Mouse (Mus musculus) midbrain, embryonic 12.5 days (tissue): ENCODE results near the gene 1700122O11Rik. TPM values are rescaled to one million over a fixed set of nuclear protein-coding genes. Genes with fewer than 3 reads are reported as not detected.

ENCODE experiments used
- ATAC-seq: fragments of 200-750 bp; cut with Nextera tagmentation; 2 replicates; pipeline ENCODE4 v1.8.0; 2017; ENCODE audit warnings: low read depth, moderate TSS enrichment, moderate library complexity; ENCODE audit not compliant: low FRiP score
- H3K27ac ChIP-seq: fragments of 300-500 bp; sonication (generic); replicated peaks from 2 replicates; pipeline ENCODE4 v1.5.1; 2016; ENCODE audit warnings: mild to moderate bottlenecking
- H3K27me3 ChIP-seq: fragments of 300-500 bp; sonication (generic); 2 replicates; pipeline ENCODE4 v1.6.1; 2016; ENCODE audit warnings: mild to moderate bottlenecking
- H3K36me3 ChIP-seq: fragments of 300-500 bp; sonication (generic); 2 replicates; pipeline ENCODE4 v1.6.1; 2016
- H3K4me1 ChIP-seq: fragments of 300-500 bp; sonication (generic); 2 replicates; pipeline ENCODE4 v1.6.1; 2016
- H3K4me2 ChIP-seq: fragments of 300-500 bp; sonication (generic); replicated peaks from 2 replicates; pipeline ENCODE4 v1.6.1; 2016; ENCODE audit warnings: mild to moderate bottlenecking, moderate library complexity
- H3K4me3 ChIP-seq: fragments of 300-500 bp; sonication (generic); 2 replicates; pipeline ENCODE4 v1.5.1; 2016; ENCODE audit warnings: mild to moderate bottlenecking
- H3K9ac ChIP-seq: fragments of 300-500 bp; sonication (generic); replicated peaks from 2 replicates; pipeline ENCODE4 v1.6.1; 2016; ENCODE audit warnings: mild to moderate bottlenecking, moderate library complexity
- H3K9me3 ChIP-seq: fragments of 300-500 bp; sonication (generic); 2 replicates; pipeline ENCODE4 v1.6.1; 2016; ENCODE audit warnings: mild to moderate bottlenecking
- WGBS: fragments of 180-500 bp; shearing (Covaris S2); methylation state at CpG from one replicate; pipeline ENCODE4 v1.1.7; 2016; 5-methylcytosine and 5-hydroxymethylcytosine counted together
- polyA plus RNA-seq: library from polyadenylated mRNA; unstranded; fragments of >200 nt; fragmentation: Nextera tagmentation; extraction: Ambion mirVana; gene quantifications from 2 replicates; pipeline ENCODE4 v1.2.1, GENCODE M21; 2016

The 1700122O11Rik gene
- polyA plus RNA-seq, result not detected in 2 replicates

DNA sequence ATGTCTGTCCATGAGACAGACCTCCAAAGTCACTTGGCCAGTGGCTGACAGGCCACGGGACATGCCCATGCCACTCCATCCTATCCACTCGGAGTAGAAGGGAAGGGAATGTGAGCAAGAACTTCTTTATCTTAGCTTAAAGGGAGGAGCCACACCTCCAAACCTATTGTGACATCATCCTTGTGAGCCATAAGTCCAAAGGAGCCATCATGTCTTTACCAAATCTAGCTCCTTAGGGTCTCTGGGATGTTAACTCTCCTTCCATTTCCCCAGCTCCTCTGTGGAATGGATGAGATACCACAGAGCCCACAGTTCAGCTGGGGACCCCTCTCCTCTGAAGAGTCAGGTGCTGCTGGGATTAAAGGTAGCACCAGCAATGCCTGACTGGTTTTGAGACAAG lies at the start of gene 1700122O11Rik:
Gene 1700122O11Rik, minus strand, starts transcription at position 101 of the 400 bp plus-strand sequence.
- no peak within 1 kb of the TSS for H3K9ac ChIP-seq
- no peaks in the 10 kb centered on the region for H3K9me3 ChIP-seq
- no peak within 1 kb of the TSS for H3K27ac ChIP-seq
- ATAC-seq, result no peak
- H3K4me2 ChIP-seq, result no peak within 1 kb of the TSS
- H3K27me3 ChIP-seq, result peaks cover 35% of the 10 kb centered on the region
- H3K4me3 ChIP-seq, result no peak within 1 kb of the TSS
- WGBS, result 88% methylated on average over 2 of the region's 2 CpGs
- no peaks in the 10 kb centered on the region for H3K36me3 ChIP-seq
- H3K4me1 ChIP-seq, result peaks cover 22% of the 10 kb centered on the region

DNA sequence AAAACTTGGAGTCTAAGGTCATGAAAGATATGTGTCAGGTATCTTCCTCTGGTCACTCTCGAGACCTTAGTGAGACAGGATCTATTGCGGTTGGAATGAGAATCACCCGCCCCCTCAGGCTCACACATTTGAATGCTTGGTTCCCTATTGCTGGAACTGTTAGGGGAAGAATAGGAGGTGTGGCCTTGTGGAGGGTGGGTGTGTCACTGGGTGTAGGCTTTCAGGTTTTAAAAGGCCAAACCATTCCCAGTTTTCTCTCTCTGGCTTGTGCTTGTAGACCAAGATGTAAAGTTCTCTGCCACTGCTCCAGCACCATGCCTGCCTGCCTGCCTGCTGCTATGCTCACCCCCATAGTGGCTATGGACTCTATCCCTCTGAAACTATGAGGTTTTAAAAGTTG lies 42.5 kb upstream of the 1700122O11Rik start:
- no peaks in the 10 kb centered on the region for H3K27me3 ChIP-seq
- H3K9ac ChIP-seq, result no peak overlapping the region
- no peak overlapping the region for H3K4me3 ChIP-seq
- WGBS, result 59% methylated on average over 3 of the region's 3 CpGs
- no peak for ATAC-seq
- no peaks in the 10 kb centered on the region for H3K9me3 ChIP-seq
- no peak overlapping the region for H3K27ac ChIP-seq
- no peaks in the 10 kb centered on the region for H3K4me1 ChIP-seq
- H3K36me3 ChIP-seq, result no peaks in the 10 kb centered on the region
- no peak overlapping the region for H3K4me2 ChIP-seq

DNA sequence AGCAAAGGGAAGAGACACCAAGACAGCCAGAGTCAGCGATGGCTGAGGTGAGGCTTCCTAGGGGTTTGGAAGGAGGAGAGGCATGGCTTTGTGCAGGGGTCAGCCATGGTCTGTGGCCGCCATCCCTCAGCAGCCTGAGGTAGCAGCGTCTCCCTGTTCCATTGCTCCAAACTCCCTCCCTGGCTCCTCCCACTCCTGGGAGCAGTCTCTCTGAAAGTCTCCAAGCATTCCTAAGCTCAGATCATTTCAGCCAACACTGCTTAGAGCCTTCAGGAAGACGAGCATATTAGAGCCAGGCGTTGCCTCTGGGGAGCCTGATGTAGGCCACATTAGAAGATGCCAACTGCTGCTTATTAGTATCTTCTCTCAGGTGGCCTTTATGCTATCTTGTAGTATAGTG lies 29.6 kb upstream of the 1700122O11Rik start:
- 25% methylated on average over 5 of the region's 5 CpGs for WGBS
- no peak for ATAC-seq
- Histone ChIP-seq H3K36me3 (no peaks in the 10 kb centered on the region), H3K4me3 (no peak overlapping the region), H3K4me2 (no peak overlapping the region), H3K9me3 (no peaks in the 10 kb centered on the region), H3K9ac (no peak overlapping the region), H3K4me1 (peaks cover 20% of the 10 kb centered on the region), H3K27ac (no peak overlapping the region), H3K27me3 (peaks cover 9% of the 10 kb centered on the region)

DNA sequence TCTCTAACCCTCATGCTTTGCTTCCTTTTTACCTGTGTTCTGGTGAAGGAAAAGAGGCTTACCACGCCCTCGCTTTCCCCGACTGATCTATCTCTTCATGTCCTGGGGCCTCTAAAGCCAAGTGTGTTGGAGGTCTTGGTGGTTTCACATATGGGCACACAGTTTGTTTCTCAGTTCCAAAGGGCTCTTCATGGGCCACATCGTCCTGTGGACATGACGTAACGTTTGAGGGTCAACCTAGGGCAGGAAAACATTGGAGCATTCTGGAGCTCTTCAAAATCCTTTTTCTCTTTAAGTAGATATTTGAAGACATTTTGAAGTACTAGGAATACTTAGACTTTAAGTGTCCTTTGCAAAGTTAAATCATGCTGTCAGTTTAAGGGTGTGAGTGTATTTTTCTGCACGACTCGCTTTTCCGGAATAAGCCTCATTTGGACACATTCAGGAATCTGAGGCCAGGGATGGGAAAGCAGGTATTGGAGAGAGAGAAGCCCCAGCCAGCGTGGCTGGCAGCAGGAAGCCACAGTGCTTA lies 29.1 kb upstream of the 1700122O11Rik start:
- H3K27me3 ChIP-seq, result peaks cover 9% of the 10 kb centered on the region
- H3K4me3 ChIP-seq, result no peak overlapping the region
- H3K9me3 ChIP-seq, result no peaks in the 10 kb centered on the region
- no peaks in the 10 kb centered on the region for H3K36me3 ChIP-seq
- no peak overlapping the region for H3K9ac ChIP-seq
- 68% methylated on average over 10 of the region's 10 CpGs for WGBS
- H3K27ac ChIP-seq, result no peak overlapping the region
- H3K4me2 ChIP-seq, result no peak overlapping the region
- ATAC-seq, result no peak
- H3K4me1 ChIP-seq, result peaks cover 20% of the 10 kb centered on the region

DNA sequence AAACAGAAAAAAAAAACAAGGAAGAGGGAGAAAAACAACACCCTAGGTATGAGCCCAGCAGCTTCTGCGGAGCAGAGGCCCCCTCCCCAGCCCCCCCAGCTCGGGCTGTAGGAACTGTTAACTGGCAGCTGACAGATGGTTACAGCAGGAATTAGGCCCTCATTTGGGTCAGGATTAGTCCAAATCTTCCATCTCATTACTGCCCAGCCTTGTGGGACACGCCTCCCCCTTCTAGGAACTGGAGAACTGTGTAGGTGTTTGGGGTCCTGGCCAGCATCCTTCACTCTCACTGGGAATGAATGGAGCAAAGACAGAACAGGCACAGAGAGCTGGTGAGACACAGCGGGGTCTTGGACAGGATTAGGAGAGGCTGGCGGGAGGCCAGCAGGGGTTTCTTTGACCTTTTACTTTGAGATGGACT lies 27.0 kb upstream of the 1700122O11Rik start:
- 5% methylated on average over 5 of the region's 5 CpGs for WGBS
- H3K9ac ChIP-seq, result no peak overlapping the region
- H3K9me3 ChIP-seq, result no peaks in the 10 kb centered on the region
- peaks cover 20% of the 10 kb centered on the region for H3K4me1 ChIP-seq
- no peak overlapping the region for H3K4me2 ChIP-seq
- no peak overlapping the region for H3K4me3 ChIP-seq
- ATAC-seq, result 0 out of 2 replicates have a peak, but pooled peaks have one; percentile 30
- no peaks in the 10 kb centered on the region for H3K36me3 ChIP-seq
- no peak overlapping the region for H3K27ac ChIP-seq
- peaks cover 9% of the 10 kb centered on the region for H3K27me3 ChIP-seq

DNA sequence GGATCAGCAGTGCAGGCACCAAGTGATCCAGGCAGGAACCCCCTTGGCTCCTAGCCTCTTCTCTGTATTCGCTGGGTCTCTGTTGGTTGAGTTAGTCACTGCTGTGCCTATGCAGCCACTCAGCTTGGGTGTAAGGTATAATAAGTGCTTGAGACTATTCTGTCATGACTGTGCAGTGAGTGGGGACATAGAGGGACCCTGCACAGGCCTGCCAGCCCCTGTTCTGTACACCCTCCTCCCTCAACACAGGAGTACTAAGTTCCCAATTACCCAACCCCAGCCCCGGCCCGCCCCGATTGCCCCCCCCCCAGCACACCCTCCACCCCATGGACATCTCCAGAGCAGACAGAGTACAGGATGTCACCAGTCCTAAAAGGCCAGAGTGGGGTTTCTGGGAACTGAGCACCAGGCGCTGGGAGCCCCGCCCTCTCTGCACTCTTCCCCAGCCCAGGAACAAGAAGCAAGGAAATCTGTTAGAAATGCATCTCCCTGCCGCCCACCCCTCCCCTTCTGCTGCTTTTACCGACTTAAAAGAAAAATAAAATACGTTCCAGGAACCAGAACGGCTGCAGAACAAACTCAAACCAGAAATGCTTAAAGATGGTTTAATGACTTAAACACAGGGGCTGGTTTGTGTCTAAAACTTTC lies 26.2 kb upstream of the 1700122O11Rik start:
- peaks cover 20% of the 10 kb centered on the region for H3K4me1 ChIP-seq
- no peaks in the 10 kb centered on the region for H3K36me3 ChIP-seq
- H3K27ac ChIP-seq, result no peak overlapping the region
- peaks cover 12% of the 10 kb centered on the region for H3K27me3 ChIP-seq
- no peak overlapping the region for H3K4me3 ChIP-seq
- 37% methylated on average over 10 of the region's 10 CpGs for WGBS
- no peak overlapping the region for H3K9ac ChIP-seq
- H3K9me3 ChIP-seq, result no peaks in the 10 kb centered on the region
- ATAC-seq, result no peak
- no peak overlapping the region for H3K4me2 ChIP-seq

DNA sequence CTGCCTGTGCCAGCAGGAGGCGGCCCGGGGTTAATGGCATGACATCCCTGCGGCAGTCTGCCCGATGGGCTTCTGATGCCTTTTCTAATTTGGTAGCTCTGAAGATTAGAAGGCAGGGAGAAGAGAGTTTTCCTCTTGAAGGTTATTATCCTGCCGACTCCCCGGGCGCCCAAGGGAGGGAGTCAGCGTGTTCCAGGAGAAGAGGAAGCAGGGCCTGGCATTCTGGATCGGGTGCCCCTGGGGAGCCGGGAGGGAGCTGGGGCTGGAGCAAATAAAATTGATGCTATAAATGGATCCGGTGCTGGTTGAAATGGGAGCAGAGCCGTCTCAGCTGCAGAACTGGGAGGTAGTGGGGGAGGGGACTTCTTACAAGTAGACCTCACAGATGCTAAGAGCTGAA lies 19.3 kb upstream of the 1700122O11Rik start:
- 0 out of 2 replicates have a peak, but pooled peaks have one; percentile 10 for ATAC-seq
- WGBS, result under 1% methylated on average over 12 of the region's 12 CpGs
- H3K27me3 ChIP-seq, result peaks cover 32% of the 10 kb centered on the region
- H3K4me1 ChIP-seq, result peaks cover 30% of the 10 kb centered on the region
- H3K9me3 ChIP-seq, result no peaks in the 10 kb centered on the region
- peak overlapping the region; percentile 22 for H3K27ac ChIP-seq
- peak overlapping the region; percentile 26 for H3K4me2 ChIP-seq
- H3K36me3 ChIP-seq, result no peaks in the 10 kb centered on the region
- no peak overlapping the region for H3K4me3 ChIP-seq
- H3K9ac ChIP-seq, result no peak overlapping the region

DNA sequence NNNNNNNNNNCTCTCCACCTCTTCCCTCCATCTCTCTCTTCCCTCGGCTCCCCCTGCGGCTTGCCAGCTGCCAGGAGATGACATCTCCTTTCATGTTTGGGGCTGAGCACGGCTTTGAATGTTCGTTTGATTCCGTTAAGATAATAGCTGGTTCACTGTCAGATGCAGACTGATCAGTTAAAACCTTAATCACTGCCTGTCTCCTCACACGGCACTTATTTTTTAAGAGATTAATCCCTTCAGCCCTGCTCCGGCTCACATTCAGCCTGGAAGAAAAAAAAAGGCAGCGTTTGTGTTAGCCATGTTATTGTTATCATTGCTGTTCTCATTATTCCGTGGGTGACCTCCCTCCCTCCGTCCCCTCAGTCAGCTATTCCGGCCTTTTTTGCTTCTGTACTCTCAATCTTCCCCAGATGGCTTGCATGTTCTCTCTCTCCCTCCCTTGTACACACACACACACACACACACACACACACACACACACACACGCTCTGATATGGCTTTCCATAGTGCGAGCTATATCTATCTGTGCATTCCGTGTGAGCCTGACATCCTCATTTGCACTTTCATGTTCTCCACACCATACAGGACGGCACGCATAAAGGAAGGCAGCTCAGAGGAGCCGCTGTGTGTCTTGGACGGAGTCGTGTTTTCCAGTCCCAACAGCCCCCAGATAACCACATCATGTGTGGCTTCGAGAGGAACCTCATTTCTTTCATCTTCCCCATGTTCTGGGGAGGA lies 17.2 kb upstream of the 1700122O11Rik start:
- 0 out of 2 replicates have a peak, but pooled peaks have one; percentile 42 for ATAC-seq
- 0 out of 2 replicates have a peak overlapping the region, but pooled peaks have one; percentile 37 for H3K9ac ChIP-seq

DNA sequence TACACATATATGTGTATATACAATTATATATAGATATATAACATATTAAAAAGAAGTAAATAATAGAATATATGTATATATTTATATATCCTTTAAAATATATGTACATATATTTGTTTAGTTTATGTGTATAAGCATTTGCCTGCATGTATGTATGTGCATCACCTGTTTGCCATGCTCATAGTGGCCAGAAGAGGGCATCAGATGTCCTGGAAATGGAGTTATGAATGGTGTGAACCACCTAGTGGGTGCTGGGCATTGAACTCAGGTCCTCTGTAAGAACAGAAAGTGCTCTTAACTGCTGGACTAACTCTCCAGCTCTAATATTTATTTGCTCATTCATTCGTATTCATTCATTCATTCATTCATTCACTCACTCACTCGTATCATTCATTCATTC lies 15.6 kb upstream of the 1700122O11Rik start:
- ATAC-seq, result no peak
- no peaks in the 10 kb centered on the region for H3K9me3 ChIP-seq
- H3K36me3 ChIP-seq, result no peaks in the 10 kb centered on the region
- 78% methylated on average over 2 of the region's 2 CpGs for WGBS
- H3K9ac ChIP-seq, result no peak overlapping the region
- peaks cover 35% of the 10 kb centered on the region for H3K27me3 ChIP-seq
- H3K4me3 ChIP-seq, result no peak overlapping the region
- H3K4me1 ChIP-seq, result peaks cover 30% of the 10 kb centered on the region
- no peak overlapping the region for H3K4me2 ChIP-seq
- H3K27ac ChIP-seq, result no peak overlapping the region

More for the DNA sequence above, 17.2 kb upstream of the 1700122O11Rik start:
- Histone ChIP-seq H3K36me3 (no peaks in the 10 kb centered on the region), H3K4me2 (peak overlapping the region; percentile 35), H3K9me3 (no peaks in the 10 kb centered on the region), H3K27me3 (peaks cover 40% of the 10 kb centered on the region), H3K4me1 (peaks cover 30% of the 10 kb centered on the region), H3K27ac (peak overlapping the region; percentile 70), H3K4me3 (no peak overlapping the region)
- 30% methylated on average over 19 of the region's 20 CpGs for WGBS

DNA sequence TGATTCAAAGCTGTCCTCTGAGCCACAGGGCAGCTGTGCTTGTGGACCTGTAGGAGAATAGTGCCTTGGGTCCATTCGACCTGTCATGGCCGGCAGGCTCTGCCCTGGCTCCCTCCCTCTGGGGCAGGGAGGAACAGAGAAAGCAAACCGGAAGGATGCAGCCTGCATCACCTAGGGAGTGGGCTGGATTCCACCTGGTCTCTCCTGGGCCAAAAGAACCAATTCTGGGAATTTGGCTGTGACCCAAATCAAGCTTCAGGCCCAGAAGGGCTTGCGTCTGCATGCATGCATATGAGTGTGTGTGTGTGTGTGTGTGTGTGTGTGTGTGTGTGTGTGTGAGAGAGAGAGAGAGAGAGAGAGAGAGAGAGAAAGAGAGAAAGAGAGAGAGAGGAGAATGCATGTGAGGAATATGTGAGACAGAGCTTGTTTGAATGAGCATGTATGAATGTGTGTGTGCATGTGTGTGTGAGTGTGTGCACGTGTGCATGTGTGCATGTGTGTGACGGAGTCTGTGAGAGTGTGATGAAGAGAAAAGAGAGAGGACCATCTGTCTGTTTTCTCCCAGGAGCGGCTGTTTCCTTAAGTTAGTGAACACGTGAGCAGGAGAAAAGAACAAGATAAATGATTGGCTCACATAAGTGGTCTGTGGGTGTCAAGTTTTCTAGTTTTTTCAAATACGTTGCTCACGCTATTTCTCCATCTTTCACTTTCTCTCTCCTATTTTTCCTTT lies 14.4 kb upstream of the 1700122O11Rik start:
- H3K9ac ChIP-seq, result no peak overlapping the region
- no peak overlapping the region for H3K4me2 ChIP-seq
- peaks cover 36% of the 10 kb centered on the region for H3K27me3 ChIP-seq
- H3K4me3 ChIP-seq, result no peak overlapping the region
- H3K9me3 ChIP-seq, result no peaks in the 10 kb centered on the region
- peaks cover 20% of the 10 kb centered on the region for H3K4me1 ChIP-seq
- WGBS, result 81% methylated on average over 10 of the region's 10 CpGs
- no peak for ATAC-seq
- H3K27ac ChIP-seq, result no peak overlapping the region
- H3K36me3 ChIP-seq, result no peaks in the 10 kb centered on the region

DNA sequence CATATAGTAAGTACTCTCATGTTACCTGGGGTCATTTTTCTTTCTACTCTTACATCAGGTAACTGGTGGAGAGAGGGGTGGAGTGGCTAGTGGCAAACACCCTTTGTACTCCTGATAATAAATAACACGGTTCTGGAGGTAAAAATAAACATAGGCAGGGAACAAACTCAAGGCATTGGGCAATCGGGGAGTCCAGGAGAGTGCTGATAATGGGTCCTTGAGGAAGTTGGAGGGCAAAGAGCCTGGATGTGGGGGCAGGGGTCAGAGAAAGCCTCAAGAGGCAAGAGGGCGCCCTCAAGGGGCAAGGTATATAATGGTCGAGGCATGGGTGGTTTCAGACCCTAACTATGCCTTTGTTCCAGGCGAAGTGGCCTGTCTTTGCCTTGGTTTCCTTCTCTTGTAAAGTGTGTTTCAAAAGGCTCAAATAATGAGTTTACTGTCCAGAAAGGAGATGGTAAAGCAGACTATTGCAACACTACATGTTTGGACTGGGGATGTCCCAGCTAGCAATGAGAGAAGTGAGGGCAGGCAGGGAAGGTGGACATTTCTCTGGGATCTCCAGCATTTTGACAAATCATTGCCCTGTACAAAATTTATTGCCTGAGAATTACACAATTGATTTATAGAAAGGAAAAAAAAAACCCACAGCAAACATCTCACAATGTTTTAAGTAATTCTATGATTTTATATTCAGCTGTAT lies 13.7 kb upstream of the 1700122O11Rik start:
- no peak overlapping the region for H3K4me2 ChIP-seq
- H3K36me3 ChIP-seq, result no peaks in the 10 kb centered on the region
- no peak for ATAC-seq
- no peak overlapping the region for H3K4me3 ChIP-seq
- WGBS, result 80% methylated on average over 5 of the region's 5 CpGs
- H3K9ac ChIP-seq, result no peak overlapping the region
- no peaks in the 10 kb centered on the region for H3K9me3 ChIP-seq
- no peak overlapping the region for H3K27ac ChIP-seq
- peaks cover 13% of the 10 kb centered on the region for H3K4me1 ChIP-seq
- H3K27me3 ChIP-seq, result peaks cover 30% of the 10 kb centered on the region
